Mouse (Mus musculus): ENCODE data around the gene Sec24c.
"Not testable (repeated sequence)": the region's sequence is repeated elsewhere in the genome, so short reads cannot be mapped to it uniquely, and the experiment has no call there.

Gene Sec24c

GRCm38 (mm10) chr14:20674064-20674833 is at the start of gene Sec24c:
TSS of gene Sec24c (plus strand) at chr14:20674308.
- DNase-seq (ENCODE audit: low read depth, low spot score), result peak; percentile 99

- DNase-seq (ENCODE audit: low read depth, low spot score), result no peak
Measured at GRCm38 (mm10) chr14:20626447-20626846, 47.7 kb upstream of the Sec24c start.

GRCm38 (mm10) chr14:20626971-20627370 is 47.1 kb upstream of the Sec24c start:
- DNase-seq (ENCODE audit: low read depth, low spot score), result no peak

GRCm38 (mm10) chr14:20631253-20631652 is 42.9 kb upstream of the Sec24c start:
- DNase-seq (ENCODE audit: low read depth, low spot score), result no peak

- DNase-seq (ENCODE audit: low read depth, low spot score), result no peak
Measured at GRCm38 (mm10) chr14:20635546-20635945, 38.6 kb upstream of the Sec24c start.

- DNase-seq (ENCODE audit: low read depth, low spot score), result not testable (repeated sequence)
Measured at GRCm38 (mm10) chr14:20636968-20637367, 37.1 kb upstream of the Sec24c start.

- no peak for DNase-seq (ENCODE audit: low read depth, low spot score)
Measured at GRCm38 (mm10) chr14:20637818-20638574, 36.1 kb upstream of the Sec24c start.

- DNase-seq (ENCODE audit: low read depth, low spot score), result no peak
Measured at GRCm38 (mm10) chr14:20638702-20639101, 35.4 kb upstream of the Sec24c start.

GRCm38 (mm10) chr14:20639918-20640619 is 34.0 kb upstream of the Sec24c start:
- DNase-seq (ENCODE audit: low read depth, low spot score), result no peak

GRCm38 (mm10) chr14:20640644-20641437 is 33.3 kb upstream of the Sec24c start, which contains the start of gene Usp54:
TSS of gene Usp54 (minus strand) at chr14:20641063.
- DNase-seq (ENCODE audit: low read depth, low spot score), result peak; percentile 98

- no peak for DNase-seq (ENCODE audit: low read depth, low spot score)
Measured at GRCm38 (mm10) chr14:20641438-20641875, 32.7 kb upstream of the Sec24c start.

- DNase-seq (ENCODE audit: low read depth, low spot score), result no peak
Measured at GRCm38 (mm10) chr14:20645547-20645946, 28.6 kb upstream of the Sec24c start.

- no peak for DNase-seq (ENCODE audit: low read depth, low spot score)
Measured at GRCm38 (mm10) chr14:20646381-20646780, 27.7 kb upstream of the Sec24c start.

GRCm38 (mm10) chr14:20651000-20651399 is 23.1 kb upstream of the Sec24c start:
- DNase-seq (ENCODE audit: low read depth, low spot score), result no peak

- no peak for DNase-seq (ENCODE audit: low read depth, low spot score)
Measured at GRCm38 (mm10) chr14:20651722-20652256, 22.3 kb upstream of the Sec24c start.

GRCm38 (mm10) chr14:20654690-20655421 is 19.3 kb upstream of the Sec24c start:
- DNase-seq (ENCODE audit: low read depth, low spot score), result no peak

GRCm38 (mm10) chr14:20655731-20656130 is 18.4 kb upstream of the Sec24c start:
- DNase-seq (ENCODE audit: low read depth, low spot score), result no peak

- no peak for DNase-seq (ENCODE audit: low read depth, low spot score)
Measured at GRCm38 (mm10) chr14:20656361-20656760, 17.7 kb upstream of the Sec24c start, which contains the start of gene Myoz1. TSS of gene Myoz1 (minus strand) at chr14:20656540.

- peak; percentile 26 for DNase-seq (ENCODE audit: low read depth, low spot score)
Measured at GRCm38 (mm10) chr14:20658326-20658725, 15.8 kb upstream of the Sec24c start.

- no peak for DNase-seq (ENCODE audit: low read depth, low spot score)
Measured at GRCm38 (mm10) chr14:20658902-20659301, 15.2 kb upstream of the Sec24c start.
